Mouse (Mus musculus) cerebellum, postnatal 36 days (tissue): ENCODE results near the gene Tmem217.
"Not testable (repeated sequence)": the region's sequence is repeated elsewhere in the genome, so short reads cannot be mapped to it uniquely, and the experiment has no call there.

Source experiments
- DNase-seq, 2 experiments: peaks; one replicate each; pipeline ENCODE4 v3.0.0; 2021 to 2022; ENCODE audit warnings: mixed read lengths in 2 of 2

Gene Tmem217

GRCm38 (mm10) chr17:29502005-29502668, 50.0 kb downstream of the Tmem217 start:
- DNase-seq, result no peak

- no peak for DNase-seq
Measured at GRCm38 (mm10) chr17:29500802-29501469, 51.2 kb downstream of the Tmem217 start.

- DNase-seq, result no peak
Measured at GRCm38 (mm10) chr17:29500243-29500740, 51.9 kb downstream of the Tmem217 start.

- no peak for DNase-seq
Measured at GRCm38 (mm10) chr17:29499511-29499910, 52.7 kb downstream of the Tmem217 start.

- not testable (repeated sequence) for DNase-seq
Measured at GRCm38 (mm10) chr17:29498952-29499351, 53.2 kb downstream of the Tmem217 start.

GRCm38 (mm10) chr17:29498028-29498427, 54.2 kb downstream of the Tmem217 start:
- no peak for DNase-seq

DNA sequence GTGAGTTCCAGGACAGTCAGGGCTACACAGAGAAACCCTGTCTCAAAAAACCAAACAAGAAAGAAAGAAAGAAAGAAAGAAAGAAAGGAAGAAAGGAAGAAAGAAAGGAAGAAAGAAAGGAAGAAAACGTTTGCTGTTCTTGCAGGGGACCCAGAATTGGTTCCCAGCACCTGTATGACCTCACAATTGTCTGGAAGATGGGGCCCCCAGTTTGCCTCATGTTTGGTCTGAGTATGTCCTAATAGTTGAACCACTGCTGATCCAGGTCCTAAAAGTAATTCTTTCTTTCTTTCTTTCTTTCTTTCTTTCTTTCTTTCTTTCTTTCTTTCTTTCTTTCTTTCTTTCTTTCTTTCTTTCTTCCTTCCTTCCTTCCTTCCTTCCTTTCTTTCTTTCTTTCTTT, 54.7 kb downstream of the Tmem217 start:
- not testable (repeated sequence) for DNase-seq

DNA sequence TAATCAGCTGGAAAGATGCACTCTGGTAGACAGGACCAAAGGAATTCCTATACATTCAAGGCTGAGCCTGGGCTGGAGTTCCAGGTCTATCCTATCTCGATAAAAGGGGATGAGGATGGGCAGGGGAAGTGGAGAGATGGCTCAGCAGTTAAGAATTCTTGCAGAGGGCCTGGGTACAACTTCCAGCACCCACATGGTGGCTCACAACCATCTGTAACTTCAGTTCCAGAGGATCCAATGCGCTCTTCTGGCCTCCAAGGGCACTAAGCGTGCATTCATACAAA, 55.2 kb downstream of the Tmem217 start:
- DNase-seq, result no peak

DNA sequence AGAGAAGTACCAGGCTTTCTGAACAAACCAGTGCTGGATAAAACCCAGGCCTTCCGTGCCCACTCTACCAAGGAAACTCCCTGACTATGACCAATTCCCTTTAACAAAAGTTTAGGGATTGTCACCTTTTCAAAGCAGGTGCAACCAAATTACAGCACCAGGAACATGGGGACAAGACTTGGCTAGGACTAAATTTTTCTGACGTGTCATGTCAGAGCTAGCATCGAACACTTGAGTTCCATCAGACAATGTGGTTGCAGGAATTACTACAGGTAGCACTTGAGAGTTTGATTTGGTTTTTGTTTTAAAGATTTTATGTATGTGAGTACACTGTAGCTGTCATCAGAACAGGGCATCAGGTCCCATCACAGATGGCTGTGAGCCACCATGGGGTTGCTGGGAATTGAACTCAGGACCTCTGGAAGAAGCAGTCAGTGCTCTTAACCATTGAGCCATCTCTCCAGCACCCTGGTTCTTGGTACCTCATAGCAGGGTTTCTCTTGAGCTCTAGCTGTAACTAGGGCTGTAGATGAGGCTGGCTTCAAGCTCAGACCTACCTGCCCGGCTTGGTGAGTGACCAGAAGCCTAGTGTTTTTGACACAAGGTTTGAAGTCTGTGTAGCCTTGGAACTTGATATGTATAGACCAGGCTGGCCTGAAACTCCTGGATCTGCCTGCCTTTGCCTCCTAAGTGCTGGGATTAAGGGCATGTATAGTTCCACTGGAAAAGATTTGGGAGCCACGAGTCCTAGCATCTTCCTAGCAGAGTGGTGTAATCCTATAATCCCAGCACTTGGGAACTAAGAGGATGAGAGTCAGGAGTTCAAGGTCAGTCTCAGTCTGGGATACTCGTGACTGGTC, 55.7 kb downstream of the Tmem217 start:
- DNase-seq, result no peak

DNA sequence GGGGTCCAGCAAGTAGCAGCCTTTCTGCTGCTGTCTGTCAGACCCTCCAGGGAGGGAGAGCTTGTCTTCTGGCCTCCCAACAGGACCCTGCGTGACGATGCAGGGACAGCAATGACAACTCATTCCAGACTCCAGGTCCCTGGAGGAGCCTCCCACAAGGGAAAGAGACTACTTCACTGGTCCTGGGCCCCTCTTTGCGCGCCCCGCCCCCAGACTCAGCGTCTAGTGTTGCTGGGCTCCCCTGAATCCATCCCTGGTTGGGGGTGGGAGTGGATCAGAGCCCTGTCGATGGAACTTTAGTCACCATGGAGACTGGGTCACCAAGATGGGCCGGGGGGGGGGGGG, 57.5 kb downstream of the Tmem217 start:
- no peak for DNase-seq

DNA sequence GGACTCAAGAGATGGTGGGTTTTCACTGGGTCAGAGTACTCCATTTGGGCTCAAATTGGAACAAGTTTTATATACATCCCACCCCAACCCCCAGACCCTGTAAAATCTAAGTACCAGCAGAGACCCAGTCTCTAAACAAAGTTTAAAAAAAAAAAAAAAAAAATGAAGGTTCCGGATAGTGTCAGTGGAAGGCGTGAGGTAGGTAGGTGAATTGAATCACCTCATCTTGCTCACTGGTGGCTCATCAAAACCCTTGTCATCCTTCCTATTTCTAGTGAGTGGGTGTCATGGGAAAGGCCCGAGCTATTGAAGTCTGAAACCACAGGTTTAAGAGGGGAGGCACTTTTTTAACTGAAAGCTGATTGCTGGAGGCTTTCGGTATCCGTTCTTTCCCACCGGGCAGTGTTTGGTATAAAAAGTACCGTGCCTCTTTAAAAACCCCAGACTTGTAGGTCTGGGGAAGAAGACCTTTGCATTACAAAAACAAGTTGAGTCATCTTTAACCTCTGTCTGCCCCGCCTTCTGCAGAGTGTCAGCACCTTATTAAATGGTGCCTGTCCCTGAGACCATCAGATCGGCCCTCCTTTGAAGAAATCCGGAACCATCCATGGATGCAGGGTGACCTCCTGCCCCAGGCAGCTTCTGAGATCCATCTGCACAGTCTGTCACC, 58.0 kb downstream of the Tmem217 start:
- no peak for DNase-seq

GRCm38 (mm10) chr17:29493461-29493980, 58.7 kb downstream of the Tmem217 start:
- no peak for DNase-seq

DNA sequence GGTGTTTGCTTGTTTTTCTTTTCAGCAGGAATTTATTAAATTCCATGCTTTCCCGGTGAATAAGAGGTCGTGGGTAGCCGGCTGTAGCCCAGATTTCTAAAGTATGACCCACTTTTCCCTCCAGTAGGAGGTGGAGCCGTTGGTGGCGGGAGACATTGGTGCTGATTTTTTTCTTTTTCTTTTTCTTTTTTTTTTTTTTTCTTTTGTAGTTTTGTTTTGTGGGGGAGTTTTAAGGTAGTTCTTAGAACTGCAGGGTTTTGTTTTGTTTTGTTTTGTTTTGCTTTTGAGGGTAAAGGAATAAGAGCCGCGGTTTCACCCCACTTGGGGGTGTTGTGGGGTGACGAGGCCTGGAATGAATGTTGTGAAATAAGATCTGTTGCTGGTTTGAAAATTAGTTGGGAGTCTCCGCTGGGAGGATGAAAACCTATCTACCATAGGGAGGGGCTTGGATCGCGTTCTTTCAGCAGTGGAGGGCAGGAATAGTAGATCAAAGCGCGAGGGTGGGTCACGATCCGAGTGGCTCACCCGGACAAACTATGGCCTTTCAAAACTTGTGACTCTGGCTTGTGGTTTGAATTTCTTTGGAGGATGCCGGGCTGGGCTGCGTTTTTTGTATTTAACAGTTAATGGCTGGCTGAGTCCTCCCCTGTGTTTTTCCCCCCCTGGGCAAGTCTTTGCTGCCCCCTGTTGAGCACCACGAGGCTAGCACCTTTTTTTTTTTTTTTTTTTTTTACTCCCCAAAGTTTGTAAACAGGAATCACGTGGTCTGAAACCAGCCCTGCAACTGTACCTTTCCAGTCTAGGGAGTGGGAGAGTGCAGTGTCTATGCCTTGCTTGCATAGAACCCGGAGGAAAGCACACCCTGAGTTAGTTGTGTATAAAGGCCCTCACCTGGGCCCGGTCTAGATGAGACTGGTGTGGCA, 59.7 kb downstream of the Tmem217 start:
- DNase-seq, result peak; percentile 43 to 49

DNA sequence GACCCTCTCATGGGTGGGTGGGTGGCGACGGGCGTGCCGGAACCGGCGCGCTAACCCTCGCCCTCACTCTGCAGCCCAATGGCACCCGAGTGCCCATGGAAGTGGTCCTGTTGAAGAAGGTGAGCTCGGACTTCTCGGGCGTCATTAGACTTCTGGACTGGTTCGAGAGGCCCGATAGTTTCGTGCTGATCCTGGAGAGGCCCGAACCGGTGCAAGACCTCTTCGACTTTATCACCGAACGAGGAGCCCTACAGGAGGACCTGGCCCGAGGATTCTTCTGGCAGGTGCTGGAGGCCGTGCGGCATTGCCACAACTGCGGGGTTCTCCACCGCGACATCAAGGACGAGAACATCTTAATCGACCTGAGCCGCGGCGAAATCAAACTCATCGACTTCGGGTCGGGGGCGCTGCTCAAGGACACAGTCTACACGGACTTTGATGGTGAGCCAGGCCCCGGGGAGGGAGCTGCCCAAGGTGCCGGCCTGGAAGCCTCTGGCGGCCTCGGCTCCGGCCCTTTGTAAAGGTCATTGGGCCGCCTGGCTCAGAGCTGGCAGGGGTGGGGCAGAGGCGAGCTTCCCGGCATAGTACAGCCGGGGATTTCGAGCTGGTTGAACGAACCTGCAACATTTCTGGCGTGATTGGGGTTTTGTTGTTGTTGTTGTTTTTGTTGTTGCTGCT, 60.5 kb downstream of the Tmem217 start:
- peak; percentile 54 to 55 for DNase-seq

DNA sequence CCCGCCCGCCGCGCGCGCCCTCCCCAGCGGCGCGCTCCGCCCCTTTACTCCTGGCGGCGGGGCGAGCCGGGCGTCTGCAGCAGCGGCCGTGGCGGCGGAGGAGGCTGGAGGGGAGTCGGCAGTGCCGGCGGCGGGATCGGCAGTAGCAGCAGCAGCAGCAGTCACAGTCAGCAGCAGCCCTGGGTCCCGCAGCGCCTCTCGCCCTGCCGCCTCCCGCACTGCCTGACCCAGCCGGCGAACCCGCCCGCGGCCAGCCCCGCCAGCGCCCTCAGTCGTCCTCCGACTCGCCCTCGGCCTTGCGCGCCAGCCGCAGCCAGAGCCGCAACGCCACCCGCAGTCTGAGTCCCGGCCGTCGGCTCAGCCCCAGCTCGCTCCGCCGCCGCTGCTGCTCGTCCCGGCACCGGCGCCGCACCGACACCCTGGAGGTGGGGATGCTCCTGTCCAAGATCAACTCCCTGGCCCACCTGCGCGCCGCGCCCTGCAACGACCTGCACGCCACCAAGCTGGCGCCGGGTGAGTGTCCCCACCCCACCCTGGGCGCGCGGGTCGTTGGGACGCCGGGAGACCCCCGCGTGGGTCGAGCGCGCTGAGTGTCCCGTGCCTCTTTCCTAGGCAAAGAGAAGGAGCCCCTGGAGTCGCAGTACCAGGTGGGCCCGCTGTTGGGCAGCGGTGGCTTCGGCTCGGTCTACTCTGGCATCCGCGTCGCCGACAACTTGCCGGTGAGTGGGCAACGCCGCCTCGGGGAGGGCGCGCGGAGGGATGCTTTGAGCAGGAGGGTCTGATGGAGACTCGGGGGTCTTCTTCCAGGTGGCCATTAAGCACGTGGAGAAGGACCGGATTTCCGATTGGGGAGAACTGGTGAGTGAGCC, 61.2 kb downstream of the Tmem217 start, which contains the start of gene Pim1:
Pim1 (plus strand) TSS at position 41 of the 869 bp plus-strand sequence.
- DNase-seq, result no peak

- DNase-seq, result peak; percentile 92 to 98
Measured at GRCm38 (mm10) chr17:29489971-29490712, 62.0 kb downstream of the Tmem217 start.

GRCm38 (mm10) chr17:29488978-29489970, 62.9 kb downstream of the Tmem217 start:
- no peak for DNase-seq
